Mouse (Mus musculus): ENCODE measurements at regions not wholly inside any gene's neighbourhood (a gene's known extent, or its start where the extent isn't known, plus 50 kb on each side); places are given as distances from the start of the nearest gene placed in this dataset.

DNA sequence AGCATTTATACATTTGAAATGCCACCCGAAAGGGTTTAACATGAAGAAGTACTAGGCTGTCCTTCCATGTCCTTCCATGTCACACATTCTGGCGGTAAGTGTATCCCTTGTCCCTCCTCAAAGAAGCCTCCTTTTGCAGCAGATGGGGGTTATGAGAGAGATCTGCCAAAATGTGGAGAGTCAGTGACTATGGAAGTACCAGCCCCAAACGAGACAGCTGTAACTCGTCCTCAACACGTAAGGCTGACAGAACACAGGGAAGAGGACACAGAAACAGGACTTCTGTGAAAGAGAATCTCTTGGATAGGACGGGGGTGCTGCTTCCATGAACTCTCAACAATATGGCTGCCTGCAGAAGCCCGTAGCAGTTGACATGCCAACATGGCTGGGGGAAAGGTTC lies 320.4 kb upstream of the Gm10131 start:
- Histone ChIP-seq H3K36me3 (no peaks in the 10 kb centered on the region), H3K4me1 (no peaks in the 10 kb centered on the region), H3K4me3 (no peak overlapping the region), H3K27me3 (no peaks in the 10 kb centered on the region), H3K9me3 (no peaks in the 10 kb centered on the region), H3K4me2 (replicated peaks) (no peak overlapping the region), H3K27ac (replicated peaks) (no peak overlapping the region), H3K9ac (replicated peaks) (no peak overlapping the region)
- no peak for ATAC-seq (ENCODE audit: low FRiP score, low read depth)
- WGBS: 90% methylated on average over 7 of the region's 7 CpGs

DNA sequence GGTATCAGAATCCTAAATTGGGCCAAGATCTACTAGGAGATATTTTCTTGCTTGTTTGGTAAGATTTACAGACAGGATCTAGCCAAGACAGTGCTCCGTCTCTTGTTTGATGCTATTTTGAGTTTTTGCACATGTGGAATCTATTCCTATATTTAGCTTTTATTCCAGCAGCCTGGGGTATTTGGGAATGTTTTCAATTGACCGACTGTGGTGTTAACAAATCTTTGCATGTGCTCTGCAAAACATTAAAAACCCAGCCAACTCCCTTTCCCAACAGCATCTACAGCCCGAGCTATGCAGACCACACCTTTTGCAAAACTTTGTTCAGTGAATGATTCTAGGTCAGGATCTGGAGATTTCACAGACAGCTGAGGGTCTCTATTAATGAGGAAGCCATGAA lies 317.7 kb upstream of the Gm10131 start:
- 82% methylated on average over 3 of the region's 3 CpGs for WGBS
- Histone ChIP-seq H3K27me3 (no peaks in the 10 kb centered on the region), H3K4me1 (no peaks in the 10 kb centered on the region), H3K27ac (replicated peaks) (no peak overlapping the region), H3K36me3 (no peaks in the 10 kb centered on the region), H3K4me2 (replicated peaks) (no peak overlapping the region), H3K9ac (replicated peaks) (no peak overlapping the region), H3K9me3 (no peaks in the 10 kb centered on the region), H3K4me3 (no peak overlapping the region)
- no peak for ATAC-seq (ENCODE audit: low FRiP score, low read depth)

DNA sequence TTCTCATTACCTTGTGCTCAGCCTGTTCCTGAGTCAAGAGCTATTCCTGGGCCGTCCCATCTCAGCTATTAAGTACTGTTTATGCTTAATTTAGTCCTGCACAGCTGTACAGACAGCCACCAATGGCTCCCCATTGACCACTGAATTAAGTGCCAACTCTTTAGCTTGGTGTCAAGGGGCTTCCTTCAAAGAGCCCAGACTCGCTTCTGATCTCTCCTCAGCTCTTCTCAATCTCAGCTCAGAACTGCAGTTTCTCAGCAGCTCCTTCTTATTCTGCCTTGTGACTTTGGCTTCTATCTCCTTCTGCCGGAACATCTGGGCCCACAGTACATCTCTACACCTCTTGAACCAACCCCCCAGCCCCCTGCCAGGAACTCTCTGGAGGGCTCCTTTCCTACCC lies 290.0 kb upstream of the Gm10131 start:
- H3K9ac ChIP-seq (replicated peaks): no peak overlapping the region
- no peak overlapping the region for H3K27ac ChIP-seq (replicated peaks)
- peaks cover 18% of the 10 kb centered on the region for H3K4me1 ChIP-seq
- H3K4me2 ChIP-seq (replicated peaks): no peak overlapping the region
- H3K36me3 ChIP-seq: no peaks in the 10 kb centered on the region
- H3K27me3 ChIP-seq: 0 out of 2 replicates have a peak, but pooled peaks cover 3% of the 10 kb centered on the region
- 64% methylated on average over 3 of the region's 3 CpGs for WGBS
- ATAC-seq (ENCODE audit: low FRiP score, low read depth): no peak
- no peak overlapping the region for H3K4me3 ChIP-seq
- H3K9me3 ChIP-seq: no peaks in the 10 kb centered on the region

DNA sequence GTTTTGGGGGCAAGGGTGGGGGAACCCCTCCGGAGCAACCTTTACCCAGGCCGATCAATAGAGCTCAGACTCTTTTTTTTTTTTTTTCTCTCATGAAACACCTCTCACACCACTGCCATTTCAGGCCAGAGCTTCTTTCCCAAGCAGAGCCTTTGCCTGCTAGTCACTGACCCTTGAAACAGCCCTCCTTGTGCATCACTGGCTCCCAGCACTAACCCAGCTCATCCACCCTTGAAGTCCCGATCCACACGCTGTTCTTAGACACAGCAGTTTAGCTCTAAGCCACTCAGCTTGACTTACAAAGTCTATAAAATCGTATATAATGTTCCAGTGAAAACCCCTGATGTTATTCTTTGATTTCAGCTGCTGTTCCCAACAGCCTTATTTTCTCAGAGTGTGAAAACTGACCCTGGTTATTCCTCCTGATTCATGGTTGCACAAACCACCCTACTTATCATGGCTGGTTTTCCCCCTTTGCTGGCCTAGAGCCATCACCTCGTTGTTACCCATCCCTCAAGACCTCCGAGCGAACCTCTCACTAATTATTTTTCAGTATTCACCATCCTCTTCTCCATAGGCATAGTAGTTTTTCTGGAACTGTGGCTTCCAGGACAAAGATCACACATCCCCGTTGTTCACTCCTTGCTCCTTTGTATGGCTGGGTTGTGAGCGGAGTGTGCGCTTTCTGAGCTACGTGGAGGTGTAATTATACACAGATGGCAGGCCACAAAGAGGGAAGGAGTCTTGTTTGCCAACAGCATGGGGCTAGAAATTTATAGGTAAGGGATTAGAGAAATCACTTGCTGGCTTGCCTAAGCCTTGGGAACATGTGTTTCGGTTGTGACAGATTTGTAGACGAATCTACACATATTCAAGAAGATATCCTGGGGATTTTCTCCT lies 287.6 kb upstream of the Gm10131 start:
- H3K36me3 ChIP-seq: no peaks in the 10 kb centered on the region
- H3K4me2 ChIP-seq (replicated peaks): no peak overlapping the region
- peak overlapping the region; percentile 75 for H3K27ac ChIP-seq (replicated peaks)
- no peaks in the 10 kb centered on the region for H3K9me3 ChIP-seq
- H3K27me3 ChIP-seq: 0 out of 2 replicates have a peak, but pooled peaks cover 3% of the 10 kb centered on the region
- H3K4me1 ChIP-seq: peaks cover 18% of the 10 kb centered on the region
- 52% methylated on average over 14 of the region's 14 CpGs for WGBS
- no peak for ATAC-seq (ENCODE audit: low FRiP score, low read depth)
- H3K4me3 ChIP-seq: no peak overlapping the region
- no peak overlapping the region for H3K9ac ChIP-seq (replicated peaks)

DNA sequence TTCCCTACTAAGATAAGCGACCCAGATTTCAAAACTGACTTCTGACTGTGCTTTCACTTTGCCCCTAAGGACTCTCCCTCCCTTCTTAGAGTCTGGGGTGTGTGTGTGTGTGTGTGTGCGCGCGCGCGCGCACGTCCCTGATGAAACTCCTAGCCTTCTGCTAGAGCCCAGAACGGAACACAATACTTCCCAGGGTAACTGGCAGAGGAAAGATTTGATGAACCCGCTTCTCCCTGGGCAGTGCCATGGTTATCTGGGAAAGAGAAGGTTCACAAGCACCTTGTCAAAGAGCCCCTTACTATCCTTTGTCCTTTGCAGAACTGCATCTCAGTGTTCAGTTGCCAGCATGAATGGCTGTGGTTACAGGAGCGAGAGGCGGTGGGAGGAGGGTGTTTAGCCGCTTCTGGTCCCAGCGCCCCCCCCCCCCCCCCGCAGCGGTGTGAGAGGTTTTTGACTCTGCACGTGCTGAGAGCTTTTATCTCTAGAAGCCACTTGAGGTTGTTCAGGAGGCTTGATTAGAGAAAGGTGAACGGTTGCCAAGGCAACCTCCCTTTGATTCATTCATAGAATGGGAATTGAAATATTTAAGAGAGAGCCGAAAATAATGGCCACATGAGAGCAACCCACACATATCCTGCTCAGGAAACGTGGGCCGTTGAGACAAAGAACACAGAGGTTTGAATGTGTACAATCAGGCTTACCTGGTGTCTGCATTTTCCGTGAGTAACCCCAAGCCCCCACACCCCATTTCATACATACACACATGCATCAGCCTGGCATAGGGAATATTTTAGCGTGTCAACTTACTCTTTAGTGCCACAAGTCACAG lies 286.3 kb upstream of the Gm10131 start:
- Histone ChIP-seq H3K27ac (replicated peaks) (peak overlapping the region; percentile 75), H3K36me3 (no peaks in the 10 kb centered on the region), H3K27me3 (0 out of 2 replicates have a peak, but pooled peaks cover 3% of the 10 kb centered on the region), H3K4me3 (0 out of 2 replicates have a peak overlapping the region, but pooled peaks have one; percentile 9), H3K4me2 (replicated peaks) (peak overlapping the region; percentile 34), H3K9ac (replicated peaks) (peak overlapping the region; percentile 25; the same call in 1 of the 2 replicates), H3K9me3 (no peaks in the 10 kb centered on the region), H3K4me1 (peaks cover 20% of the 10 kb centered on the region)
- 31% methylated on average over 23 of the region's 23 CpGs for WGBS
- peak; percentile 78 for ATAC-seq (ENCODE audit: low FRiP score, low read depth)

DNA sequence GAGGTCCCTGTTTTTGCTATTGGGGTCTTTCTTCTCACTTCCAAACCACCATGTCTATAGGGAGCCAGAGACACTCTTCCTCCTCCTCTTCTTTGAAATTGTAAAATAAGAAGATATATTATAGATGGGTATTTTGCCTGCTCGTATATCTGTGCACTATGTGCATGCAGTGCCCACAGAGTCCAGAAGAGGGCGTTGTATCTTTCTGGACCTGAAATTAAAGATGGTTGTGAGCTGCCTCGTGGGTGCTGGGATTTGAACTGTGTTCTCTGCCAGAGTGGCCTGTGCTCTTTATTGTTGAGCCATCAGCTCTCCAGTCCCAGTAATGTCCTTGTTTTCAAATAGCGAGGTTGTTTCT lies 285.7 kb upstream of the Gm10131 start:
- H3K4me1 ChIP-seq: peaks cover 26% of the 10 kb centered on the region
- no peak for ATAC-seq (ENCODE audit: low FRiP score, low read depth)
- H3K9ac ChIP-seq (replicated peaks): no peak overlapping the region; the same call in 1 of the 2 replicates
- no peaks in the 10 kb centered on the region for H3K36me3 ChIP-seq
- no peaks in the 10 kb centered on the region for H3K9me3 ChIP-seq
- peak overlapping the region; percentile 75 for H3K27ac ChIP-seq (replicated peaks)
- 0 out of 2 replicates have a peak, but pooled peaks cover 3% of the 10 kb centered on the region for H3K27me3 ChIP-seq
- 58% methylated on average over 4 of the region's 4 CpGs for WGBS
- no peak overlapping the region for H3K4me3 ChIP-seq
- peak overlapping the region; percentile 34 for H3K4me2 ChIP-seq (replicated peaks)

DNA sequence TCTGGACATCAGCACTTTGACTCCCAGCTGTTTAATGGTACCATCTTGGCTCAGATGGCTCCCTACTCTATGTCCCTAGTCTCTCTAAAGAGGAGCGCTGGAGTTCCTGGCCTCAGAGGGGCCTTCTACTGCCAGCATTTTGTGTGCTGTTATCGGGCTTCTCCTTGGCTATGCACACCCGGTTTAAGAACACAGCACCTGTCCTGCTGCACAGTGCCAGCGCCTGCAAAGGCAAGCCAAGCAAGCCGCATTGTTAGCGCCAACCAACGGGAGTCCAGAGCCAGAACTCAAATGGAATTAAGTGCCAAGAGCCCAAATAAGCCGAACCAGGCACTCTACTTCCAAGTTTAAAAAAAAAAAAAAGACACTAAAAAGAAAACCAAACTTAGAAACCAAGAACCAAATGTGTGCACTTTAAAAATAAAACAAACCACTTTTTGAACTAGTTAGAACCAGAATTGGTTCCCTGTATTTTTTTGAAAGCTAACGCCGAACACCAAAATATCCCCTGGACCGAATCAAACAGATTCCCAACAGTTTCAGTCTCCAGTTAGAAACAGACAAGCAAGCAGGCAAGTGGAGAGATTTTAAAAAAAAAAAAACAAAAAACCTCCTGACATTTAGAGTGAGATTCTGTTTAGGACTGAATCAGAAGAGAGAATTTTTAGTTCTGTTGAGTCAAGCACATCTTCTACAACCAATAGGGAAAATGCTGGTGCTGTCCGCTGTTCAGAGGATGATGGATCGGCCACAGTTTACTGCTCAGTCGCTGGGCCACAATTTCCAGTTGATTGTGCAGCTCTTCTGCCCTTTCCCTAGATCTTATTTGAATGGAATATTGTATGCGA lies 281.7 kb upstream of the Gm10131 start:
- Histone ChIP-seq H3K27ac (replicated peaks) (0 out of 2 replicates have a peak overlapping the region, but pooled peaks have one; percentile 22), H3K4me3 (no peak overlapping the region), H3K9ac (replicated peaks) (no peak overlapping the region), H3K9me3 (no peaks in the 10 kb centered on the region), H3K4me1 (peaks cover 28% of the 10 kb centered on the region), H3K27me3 (no peaks in the 10 kb centered on the region), H3K36me3 (no peaks in the 10 kb centered on the region), H3K4me2 (replicated peaks) (no peak overlapping the region)
- WGBS: 88% methylated on average over 15 of the region's 15 CpGs
- no peak for ATAC-seq (ENCODE audit: low FRiP score, low read depth)

DNA sequence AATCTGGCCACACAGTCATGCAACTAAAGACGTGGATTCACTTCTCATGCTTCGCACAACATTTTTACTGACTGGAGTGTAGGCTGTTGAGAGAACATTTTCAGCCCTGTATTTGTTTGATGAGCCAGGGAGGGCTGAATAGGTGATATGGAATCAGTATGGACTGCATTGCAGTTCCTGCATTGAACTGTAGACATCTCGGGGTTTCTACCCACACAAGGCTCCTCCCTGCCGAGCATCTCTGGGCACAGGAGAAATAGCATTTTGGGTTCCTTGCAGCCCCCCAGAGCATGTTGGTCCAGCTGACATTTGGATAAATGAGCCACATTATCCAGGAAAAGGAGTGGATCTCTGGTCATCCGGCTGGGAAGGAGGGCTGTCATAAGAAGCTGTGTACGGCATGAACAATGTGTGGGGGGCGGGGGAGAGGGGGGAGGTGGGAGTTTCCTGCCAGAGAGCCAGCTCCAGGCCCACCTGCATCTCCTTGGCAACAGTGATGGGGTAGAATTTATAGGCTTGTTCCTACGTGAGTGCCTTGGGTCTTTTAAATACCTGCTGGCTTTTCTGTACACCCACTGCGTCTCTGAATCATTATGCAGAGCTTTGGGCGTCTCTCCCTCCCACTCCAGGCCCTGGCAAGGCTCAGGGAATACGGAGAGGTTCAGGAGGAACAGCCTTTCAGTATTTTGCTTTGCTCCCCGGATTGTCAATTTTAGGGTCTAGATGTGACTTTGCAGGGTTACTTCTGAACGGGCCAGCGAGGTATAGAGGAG lies 280.9 kb upstream of the Gm10131 start:
- Histone ChIP-seq H3K4me1 (peaks cover 20% of the 10 kb centered on the region), H3K36me3 (no peaks in the 10 kb centered on the region), H3K27me3 (no peaks in the 10 kb centered on the region), H3K4me3 (no peak overlapping the region), H3K9ac (replicated peaks) (no peak overlapping the region), H3K27ac (replicated peaks) (0 out of 2 replicates have a peak overlapping the region, but pooled peaks have one; percentile 22), H3K9me3 (no peaks in the 10 kb centered on the region), H3K4me2 (replicated peaks) (no peak overlapping the region)
- 65% methylated on average over 14 of the region's 14 CpGs for WGBS
- ATAC-seq (ENCODE audit: low FRiP score, low read depth): peak; percentile 41; the same call in 1 of the 2 replicates

DNA sequence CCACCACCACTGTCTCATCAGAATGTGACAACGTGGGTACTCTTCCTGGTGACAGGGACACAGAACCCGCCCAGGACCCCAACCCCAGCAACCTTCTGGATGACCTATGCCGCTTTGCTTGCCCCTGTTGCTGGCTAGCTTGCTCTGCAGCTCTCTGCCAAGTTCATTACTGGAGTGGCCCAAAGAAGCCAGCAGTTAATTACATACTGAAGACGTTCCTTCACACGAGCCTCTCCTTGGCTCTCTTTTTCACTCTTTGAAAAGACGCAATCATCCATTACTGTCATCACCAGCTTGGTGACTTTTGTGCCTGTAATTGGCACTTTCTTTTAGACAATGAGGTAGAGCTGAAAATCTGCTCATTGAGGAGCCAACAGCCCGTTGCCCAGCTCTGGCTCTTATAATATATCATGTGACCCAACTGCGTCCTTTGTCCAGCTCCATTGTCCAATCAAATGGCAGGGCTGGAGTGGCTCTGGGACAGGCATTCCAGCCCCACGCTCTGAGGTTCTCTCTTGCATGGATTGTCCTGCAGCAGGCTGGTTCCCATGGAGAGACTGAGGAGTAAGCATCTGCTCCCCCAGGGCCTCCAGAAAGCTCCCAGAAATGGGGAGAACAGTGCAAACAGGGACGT lies 274.4 kb upstream of the Gm10131 start:
- ATAC-seq (ENCODE audit: low FRiP score, low read depth): no peak
- no peaks in the 10 kb centered on the region for H3K36me3 ChIP-seq

DNA sequence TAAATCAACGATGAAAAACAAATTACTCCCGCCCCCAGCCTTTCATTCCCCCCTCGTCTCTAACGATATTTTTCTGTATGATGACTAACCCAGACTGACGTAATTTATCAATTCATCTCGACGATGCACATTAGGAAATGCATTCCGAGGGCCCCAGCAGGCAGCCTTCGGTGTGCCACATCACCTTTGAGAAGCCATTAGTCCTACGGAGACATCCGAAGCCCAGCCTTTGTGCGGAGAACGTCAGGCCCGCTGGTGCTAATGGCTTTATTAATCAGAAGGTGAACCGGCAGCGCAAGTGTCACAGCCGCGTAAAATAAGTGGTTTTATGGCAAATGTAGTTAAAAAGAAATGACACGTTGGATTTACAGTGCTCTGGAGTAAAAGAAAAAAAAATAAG lies 269.1 kb upstream of the Gm10131 start:
- no peak overlapping the region for H3K27ac ChIP-seq (replicated peaks)
- no peaks in the 10 kb centered on the region for H3K36me3 ChIP-seq
- WGBS: 67% methylated on average over 19 of the region's 19 CpGs
- H3K9ac ChIP-seq (replicated peaks): no peak overlapping the region
- H3K4me1 ChIP-seq: peaks cover 3% of the 10 kb centered on the region
- no peaks in the 10 kb centered on the region for H3K9me3 ChIP-seq
- H3K4me3 ChIP-seq: no peak overlapping the region
- ATAC-seq (ENCODE audit: low FRiP score, low read depth): no peak
- no peak overlapping the region for H3K4me2 ChIP-seq (replicated peaks)
- no peaks in the 10 kb centered on the region for H3K27me3 ChIP-seq

More for the DNA sequence above, 274.4 kb upstream of the Gm10131 start:
- Histone ChIP-seq H3K4me3 (no peak overlapping the region), H3K27me3 (no peaks in the 10 kb centered on the region), H3K9me3 (no peaks in the 10 kb centered on the region), H3K27ac (replicated peaks) (no peak overlapping the region), H3K4me1 (peaks cover 7% of the 10 kb centered on the region; the same call in 1 of the 2 replicates), H3K9ac (replicated peaks) (no peak overlapping the region), H3K4me2 (replicated peaks) (no peak overlapping the region)
- WGBS: 71% methylated on average over 10 of the region's 10 CpGs

Measured in midbrain, embryonic 12.5 days (tissue).